Mouse (Mus musculus) layer of hippocampus, postnatal 14 days (tissue): Measurements from ENCODE around the gene Sntg2. TPM values are rescaled to one million over a fixed set of nuclear protein-coding genes. Genes with fewer than 3 reads are reported as not detected.

Source experiments
- DNase-seq, 2 experiments: peaks; one replicate each; pipeline ENCODE4 v3.0.0; 2021 to 2022; ENCODE audit warnings: low spot score in 2 of 2, mixed read lengths in 1 of 2
- total RNA-seq, 2 experiments: library from RNA; stranded (reverse); gene quantifications; 2 replicates each; pipeline ENCODE4 v1.2.3; 2021

The Sntg2 gene
- total RNA-seq, 2 experiments from 2014 or later = 3.1 to 4.9 TPM

- DNase-seq = no peak
These were observed 164.6 kb downstream of the Sntg2 start for GRCm38 (mm10) chr12:30208527-30208926.

DNA sequence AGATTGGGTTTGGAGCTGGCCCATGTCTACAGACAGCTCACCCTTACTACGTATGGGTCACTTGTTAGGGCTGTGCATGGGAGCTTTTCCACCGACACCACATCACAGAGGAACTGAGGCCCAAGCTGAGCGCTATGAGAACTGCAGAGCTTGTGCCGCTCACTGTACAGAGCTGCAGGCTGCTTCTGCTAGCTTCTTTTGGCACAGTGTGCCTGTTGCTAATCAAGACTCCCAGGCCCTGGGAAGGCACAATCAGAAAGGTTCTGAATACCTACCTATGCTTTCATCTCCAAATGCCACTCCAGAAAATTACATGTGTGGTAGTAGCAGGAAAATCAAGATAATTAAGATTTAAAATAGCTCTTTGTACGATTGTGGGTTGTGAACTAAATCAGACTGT, 165.1 kb downstream of the Sntg2 start:
- no peak for DNase-seq

DNA sequence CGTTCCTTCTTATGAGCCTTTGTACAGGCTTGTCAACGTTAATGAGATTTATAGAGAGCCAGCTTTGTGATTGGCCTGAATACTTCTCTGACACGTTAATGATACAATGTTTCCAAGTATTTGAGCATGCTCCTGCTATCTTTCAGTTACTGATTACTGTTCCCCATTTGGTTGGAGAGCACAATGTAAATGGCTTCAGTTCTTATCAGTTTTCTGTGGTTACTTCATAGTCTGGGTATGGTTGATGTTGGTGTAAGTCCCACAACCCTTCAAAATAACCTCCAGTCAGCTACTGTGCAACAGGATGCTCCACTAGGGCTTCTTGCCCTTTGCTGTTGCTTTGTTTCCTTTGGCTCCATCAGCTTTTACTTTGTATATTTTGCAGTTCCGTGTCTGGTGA, 168.7 kb downstream of the Sntg2 start:
- DNase-seq = no peak

DNA sequence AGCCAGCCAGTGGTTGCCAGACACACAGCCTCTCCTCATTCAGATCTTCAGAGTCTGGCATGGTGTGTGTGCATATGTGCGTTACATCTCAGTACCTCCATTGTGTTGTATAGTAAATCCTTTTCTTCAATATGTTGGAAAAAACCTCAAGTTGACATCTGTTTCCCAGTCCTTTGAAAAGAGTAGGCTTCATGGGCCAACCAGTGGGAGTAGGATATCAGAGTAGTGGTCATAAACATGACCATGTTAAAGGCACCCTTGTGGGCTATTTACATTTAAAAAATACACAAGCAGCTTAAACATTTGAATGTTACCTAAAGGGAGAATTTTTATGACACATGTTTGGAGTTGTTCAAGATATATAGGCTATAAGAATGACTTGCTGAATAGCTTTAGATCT, 170.4 kb downstream of the Sntg2 start:
- DNase-seq = no peak

GRCm38 (mm10) chr12:30201031-30201430, 172.1 kb downstream of the Sntg2 start:
- DNase-seq = no peak

DNA sequence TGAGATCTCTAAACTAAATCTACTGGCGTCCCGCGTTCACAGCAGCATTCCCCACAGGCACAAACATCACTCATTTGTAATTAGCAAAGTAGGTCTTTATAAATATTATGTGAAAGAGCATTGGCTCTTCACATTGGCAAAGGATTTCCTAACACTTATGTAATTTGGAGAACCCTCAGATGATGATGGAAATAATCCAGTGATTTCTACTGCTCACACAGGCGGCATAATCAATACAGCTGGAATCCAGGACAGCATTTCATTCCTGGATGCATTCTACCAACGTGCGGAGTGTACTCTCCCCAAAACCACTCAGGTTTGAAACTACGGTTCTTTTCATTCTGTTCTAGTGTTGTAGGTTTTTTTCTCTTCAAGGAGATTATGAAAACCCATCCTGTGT, 172.6 kb downstream of the Sntg2 start:
- no peak for DNase-seq

DNA sequence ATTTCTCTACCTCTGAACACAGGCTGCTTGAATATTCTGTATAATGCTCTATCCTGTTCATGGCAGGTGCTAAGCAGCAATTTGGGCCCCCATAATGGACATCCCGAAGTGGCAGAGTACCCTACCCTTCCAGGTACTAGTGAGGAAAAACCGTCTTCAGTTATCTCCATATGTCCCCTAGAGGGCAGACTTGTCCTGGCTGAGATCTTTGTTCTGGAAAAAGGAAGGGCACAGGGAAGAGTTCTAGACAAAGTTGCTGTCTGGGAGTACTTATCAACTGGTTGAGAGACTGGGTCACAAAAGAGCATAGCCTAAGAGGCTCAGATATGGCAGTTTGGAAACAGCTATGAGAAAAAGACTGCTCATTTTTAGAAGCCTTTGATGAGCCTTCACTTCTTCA, 173.4 kb downstream of the Sntg2 start:
- DNase-seq = peak in 1 of 2 experiments; percentile 67

DNA sequence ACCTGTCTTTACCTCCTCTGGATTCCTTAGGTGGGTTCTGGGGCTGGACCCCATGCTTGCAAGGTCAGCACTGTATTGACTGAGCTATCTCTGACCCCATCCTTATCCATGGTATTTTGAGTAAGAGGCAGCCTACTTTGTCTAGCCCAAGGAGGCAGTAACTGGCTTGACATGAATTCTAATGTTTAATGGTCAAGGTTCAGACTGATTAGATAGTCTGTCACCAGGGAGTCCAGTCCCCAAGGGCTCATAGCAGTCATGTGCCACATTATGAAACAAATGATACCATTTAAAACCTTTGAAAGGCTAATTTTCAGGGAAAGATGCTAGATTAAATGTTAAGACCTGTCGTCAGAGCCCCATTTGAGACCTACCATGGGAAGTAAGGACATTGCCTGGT, 174.9 kb downstream of the Sntg2 start:
- no peak for DNase-seq

- no peak for DNase-seq
These were observed 191.5 kb downstream of the Sntg2 start for GRCm38 (mm10) chr12:30181721-30182120.

GRCm38 (mm10) chr12:30179623-30180022, 193.6 kb downstream of the Sntg2 start:
- DNase-seq = no peak

DNA sequence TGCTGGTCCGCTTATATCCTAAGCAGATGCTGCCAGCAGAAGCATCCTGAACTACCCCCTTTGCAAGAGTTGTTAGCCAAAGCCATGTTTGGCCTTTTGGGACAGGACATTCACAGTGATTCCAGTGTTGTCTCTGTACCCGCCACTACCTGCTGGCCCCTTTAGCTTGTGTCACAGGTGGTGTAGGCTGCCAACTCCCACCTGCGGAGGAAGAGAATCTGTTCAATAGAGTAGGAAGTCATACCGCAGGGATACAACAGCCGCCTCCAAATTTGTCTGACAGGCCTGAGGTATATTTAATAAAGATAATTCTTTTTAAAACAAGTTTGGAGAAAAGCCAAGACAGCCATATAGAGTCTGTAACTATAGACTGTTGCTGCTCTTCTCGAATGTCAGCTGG, 195.2 kb downstream of the Sntg2 start:
- DNase-seq = no peak

DNA sequence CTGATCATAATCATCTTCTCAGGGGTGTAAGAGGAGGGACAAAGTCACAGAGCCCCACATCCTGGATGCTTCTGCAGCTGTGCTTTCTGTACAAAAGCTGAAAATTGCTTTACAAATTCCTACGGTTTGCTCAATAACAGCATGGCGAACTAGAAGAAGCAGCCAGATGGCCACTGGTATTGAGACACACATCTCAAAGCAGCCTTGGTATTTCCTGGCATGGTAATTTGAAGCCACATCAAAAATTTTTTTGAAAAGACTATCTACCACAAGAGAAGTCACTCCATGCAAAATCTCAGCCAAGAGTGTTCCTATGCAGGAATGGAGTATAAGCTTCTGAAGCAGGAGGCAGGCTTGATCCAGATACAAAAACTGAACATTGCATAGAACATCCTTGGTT, 195.6 kb downstream of the Sntg2 start:
- no peak for DNase-seq

DNA sequence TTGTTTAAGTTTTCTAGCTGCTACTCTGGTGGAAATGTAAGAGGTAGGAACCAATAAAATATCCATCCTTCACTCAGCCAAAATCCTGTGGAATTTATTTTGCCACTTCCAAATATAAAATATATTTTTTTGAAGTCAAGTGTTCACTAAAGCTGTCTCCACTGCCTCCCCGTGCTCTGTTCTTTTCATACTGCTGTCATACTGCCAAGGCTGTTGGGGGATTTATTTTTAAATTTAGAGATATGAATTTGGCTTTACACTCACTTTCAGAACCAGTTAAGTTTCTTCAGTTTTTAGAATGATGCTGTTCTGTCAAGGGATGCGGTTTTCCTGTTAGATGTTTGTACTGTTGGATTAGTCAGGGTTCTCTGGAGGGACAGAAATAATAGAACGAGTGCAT, 204.7 kb downstream of the Sntg2 start:
- DNase-seq = no peak

GRCm38 (mm10) chr12:30164538-30164937, 208.6 kb downstream of the Sntg2 start:
- no peak for DNase-seq

DNA sequence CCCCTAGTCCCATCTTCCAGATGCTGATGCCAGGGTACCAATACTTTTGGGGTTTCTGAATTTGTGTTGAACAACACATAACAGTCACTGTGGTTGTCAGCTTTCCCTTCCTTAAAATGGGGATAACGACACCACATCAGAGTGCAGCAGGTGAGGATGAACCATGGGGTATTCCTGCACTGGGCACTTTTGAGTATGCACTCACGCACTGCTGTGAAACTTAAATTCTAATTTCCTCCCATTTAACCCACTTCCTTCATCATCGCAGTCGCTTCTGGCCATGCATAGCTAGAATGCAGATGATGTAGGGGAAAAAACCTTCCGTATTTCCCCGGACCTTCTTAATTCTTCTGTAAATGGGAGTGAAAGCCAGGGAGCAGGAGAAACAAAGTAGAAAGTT, 209.2 kb downstream of the Sntg2 start:
- no peak for DNase-seq

- no peak for DNase-seq
These were observed 211.3 kb downstream of the Sntg2 start for GRCm38 (mm10) chr12:30161731-30162406.

DNA sequence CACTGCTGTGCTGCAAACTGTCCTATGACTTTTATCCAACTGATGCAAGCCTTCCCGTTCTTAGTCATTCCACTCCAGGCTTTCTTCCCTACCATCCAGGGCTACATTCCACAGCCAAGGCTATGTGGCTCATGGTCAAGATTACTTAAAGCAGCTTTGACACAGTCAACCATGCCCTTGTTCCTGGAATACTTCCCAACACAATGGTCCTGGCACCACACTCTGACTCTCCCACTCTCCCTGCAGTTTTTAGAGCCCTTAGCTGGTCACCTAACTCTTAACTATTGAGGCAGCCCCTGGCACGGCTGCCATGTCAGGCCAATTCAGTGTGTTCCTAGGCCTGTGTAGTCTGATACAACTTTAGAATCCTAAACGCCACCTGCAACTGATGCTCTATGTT, 212.7 kb downstream of the Sntg2 start:
- no peak for DNase-seq

- no peak for DNase-seq
These were observed 213.4 kb downstream of the Sntg2 start for GRCm38 (mm10) chr12:30159788-30160187.

DNA sequence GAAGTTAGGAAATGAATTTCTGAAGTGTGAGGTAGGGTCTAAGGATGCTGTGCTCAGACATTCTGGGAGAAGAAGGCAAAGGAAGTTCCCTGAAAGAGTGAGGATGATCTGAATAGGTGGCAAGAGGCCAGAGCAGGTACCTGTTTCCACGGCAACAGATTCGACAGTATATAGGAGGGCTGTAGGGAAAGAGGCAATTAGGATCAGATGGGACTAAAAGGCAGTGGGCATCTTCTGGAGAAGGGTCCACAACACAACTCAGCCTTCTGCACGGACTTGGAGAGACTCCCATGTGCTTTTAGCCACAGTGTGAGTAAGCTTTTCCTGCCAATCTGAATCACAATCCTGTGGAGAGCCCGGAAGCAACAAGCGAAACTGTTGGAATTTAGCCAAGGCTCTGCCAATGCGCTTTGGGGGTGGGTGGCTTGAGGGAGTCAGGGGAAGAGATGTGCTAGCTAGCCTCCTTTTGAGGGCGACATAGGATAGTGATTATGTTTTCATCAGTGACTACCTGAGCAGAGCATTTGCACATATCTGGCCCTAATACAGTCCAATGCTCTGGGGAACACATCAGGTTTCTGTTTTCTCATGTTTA, 219.0 kb downstream of the Sntg2 start:
- no peak for DNase-seq

- DNase-seq = peak in 1 of 2 experiments; percentile 29
These were observed 231.1 kb downstream of the Sntg2 start for GRCm38 (mm10) chr12:30142085-30142484.

- DNase-seq = no peak
These were observed 240.7 kb downstream of the Sntg2 start, which contains the start of gene Tpo for GRCm38 (mm10) chr12:30132524-30132923. Gene Tpo (minus strand): TSS chr12:30132624.

GRCm38 (mm10) chr12:30129411-30129716, 243.8 kb downstream of the Sntg2 start:
- no peak for DNase-seq
